Mouse (Mus musculus) small intestine, adult 2 months (tissue): ENCODE measurements around the gene Hoxd10. TPM values are rescaled to one million over a fixed set of nuclear protein-coding genes. Genes with fewer than 3 reads are reported as not detected.

Experiments
- H3K27ac ChIP-seq: fragments of 200-500 bp; 2 replicates; pipeline ENCODE4 v1.5.1; 2012; ENCODE audit warnings: low read depth, low read length, control low read depth, inconsistent platforms; ENCODE audit not compliant: insufficient read depth
- H3K27me3 ChIP-seq: fragments of 200-500 bp; 2 replicates; pipeline ENCODE4 v1.6.1; 2012; ENCODE audit warnings: mild to moderate bottlenecking, moderate library complexity, low read length, inconsistent platforms; ENCODE audit not compliant: control insufficient read depth, insufficient read depth
- H3K36me3 ChIP-seq: fragments of 200-500 bp; 2 replicates; pipeline ENCODE4 v1.6.1; 2012; ENCODE audit warnings: mild to moderate bottlenecking, low read length, control low read depth, inconsistent platforms; ENCODE audit not compliant: control insufficient read depth, insufficient read depth
- H3K4me1 ChIP-seq: fragments of 200-500 bp; 2 replicates; pipeline ENCODE4 v1.6.1; 2012; ENCODE audit warnings: low read length, inconsistent platforms, mixed read lengths; ENCODE audit not compliant: control insufficient read depth, insufficient read depth, insufficient read length
- H3K4me3 ChIP-seq: fragments of 200-500 bp; 2 replicates; pipeline ENCODE4 v1.5.1; 2012; ENCODE audit warnings: low read depth, mild to moderate bottlenecking, control low read depth, inconsistent platforms, low read length, moderate library complexity
- CTCF ChIP-seq: fragments of 200-500 bp; IDR thresholded peaks from 2 replicates; pipeline ENCODE4 v1.5.1; 2012; ENCODE audit warnings: low read depth, mild to moderate bottlenecking, control low read depth, inconsistent platforms, low read length, moderate library complexity, mixed read lengths; ENCODE audit not compliant: insufficient replicate concordance, insufficient read length; ENCODE audit errors: extremely low read depth
- POLR2A ChIP-seq: fragments of 200-500 bp; IDR thresholded peaks from 2 replicates; pipeline ENCODE4 v1.6.1; 2012; ENCODE audit warnings: low read depth, mild to moderate bottlenecking, control low read depth, inconsistent platforms, low read length, moderate library complexity
- WGBS: fragments of 180-500 bp; shearing (Covaris S2); methylation state at CpG from one replicate; pipeline ENCODE4 v1.1.7; 2018; 5-methylcytosine and 5-hydroxymethylcytosine counted together
- polyA plus RNA-seq: library from polyadenylated mRNA; depleted of rRNA; stranded (reverse); fragments of >200 nt; gene quantifications from 2 replicates; pipeline ENCODE4 v1.2.3, GENCODE M21; 2012

Hoxd10 gene
- polyA plus RNA-seq, 1 experiment, result not detected

GRCm38 (mm10) chr2:74709465-74710419 is 18.0 kb downstream of the Hoxd10 start:
- no peak for TF ChIP-seq CTCF
- TF ChIP-seq POLR2A, result no peak
- 25% methylated on average over 5 of the region's 5 CpGs for WGBS
- Histone ChIP-seq H3K27me3 (peaks cover 69% of the 10 kb centered on the region), H3K4me1 (peaks cover 5% of the 10 kb centered on the region), H3K36me3 (no peaks in the 10 kb centered on the region), H3K4me3 (no peak overlapping the region), H3K27ac (no peak overlapping the region)

- WGBS, result 6% methylated on average over 16 of the region's 16 CpGs
- Histone ChIP-seq H3K27me3 (peaks cover 63% of the 10 kb centered on the region), H3K4me3 (peak overlapping the region; percentile 48; the same call in 1 of the 2 replicates), H3K27ac (no peak overlapping the region), H3K4me1 (peaks cover 4% of the 10 kb centered on the region), H3K36me3 (no peaks in the 10 kb centered on the region)
- TF ChIP-seq CTCF, result no peak
Observed at GRCm38 (mm10) chr2:74710929-74711543, 19.3 kb downstream of the Hoxd10 start.

DNA sequence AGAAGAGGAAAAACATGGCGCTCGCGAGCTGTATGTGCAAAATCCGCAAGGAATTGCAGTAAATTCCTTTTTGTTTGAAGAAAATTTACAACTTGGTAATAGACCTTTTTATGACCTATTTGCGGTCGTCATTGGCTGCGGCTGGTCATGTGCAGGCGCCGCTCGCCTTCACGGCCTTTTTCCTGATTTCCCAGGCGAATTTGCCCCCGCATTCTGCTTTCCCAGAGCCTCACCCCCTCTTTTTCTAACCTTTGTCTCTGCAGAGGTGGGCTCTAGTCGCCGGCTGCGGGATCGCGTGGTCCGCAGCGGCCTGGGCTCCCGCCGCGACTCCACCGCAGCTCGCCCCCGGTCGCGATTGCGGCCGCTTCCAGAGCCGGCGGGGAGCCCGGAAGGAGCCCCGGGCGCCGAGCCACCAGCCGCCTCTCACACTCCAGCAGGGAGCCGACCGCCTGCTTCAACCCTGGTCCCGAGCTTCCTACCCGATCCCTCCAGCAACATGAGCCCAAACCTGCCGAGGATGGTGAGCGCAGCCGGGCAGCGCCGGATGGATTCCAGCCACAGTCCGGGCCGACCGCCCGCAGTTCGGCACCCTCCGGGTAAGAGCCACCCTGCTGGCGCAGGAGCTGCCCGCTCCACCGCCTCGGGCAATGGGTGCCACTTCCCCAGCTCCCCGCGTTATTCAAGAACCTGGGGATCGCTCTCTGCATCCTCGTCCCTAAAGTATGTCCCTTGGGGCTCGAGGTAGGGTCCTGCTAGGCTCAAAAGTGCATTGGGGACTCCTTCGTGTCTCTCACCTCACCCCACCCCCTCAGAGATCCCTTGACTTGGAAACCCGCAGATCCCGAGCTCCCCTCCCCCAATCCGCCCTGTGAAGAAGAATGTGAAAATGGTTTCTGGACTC is 20.2 kb downstream of the Hoxd10 start, which contains the start of the genes Hoxd3 and Hoxd4:
Hoxd3 (plus strand) TSS at position 207 of the 901 bp plus-strand sequence.
Hoxd4 (plus strand) TSS at position 209 of the 901 bp plus-strand sequence.
- Histone ChIP-seq H3K36me3 (no peaks in the 10 kb centered on the region), H3K27ac (no peak within 1 kb of the TSS), H3K27me3 (peaks cover 57% of the 10 kb centered on the region), H3K4me3 (peak within 1 kb of the TSS; percentile 66), H3K4me1 (peaks cover 4% of the 10 kb centered on the region)
- WGBS, result 1% methylated on average over 65 of the region's 65 CpGs
- TF ChIP-seq POLR2A (no peak), CTCF (no peak)

DNA sequence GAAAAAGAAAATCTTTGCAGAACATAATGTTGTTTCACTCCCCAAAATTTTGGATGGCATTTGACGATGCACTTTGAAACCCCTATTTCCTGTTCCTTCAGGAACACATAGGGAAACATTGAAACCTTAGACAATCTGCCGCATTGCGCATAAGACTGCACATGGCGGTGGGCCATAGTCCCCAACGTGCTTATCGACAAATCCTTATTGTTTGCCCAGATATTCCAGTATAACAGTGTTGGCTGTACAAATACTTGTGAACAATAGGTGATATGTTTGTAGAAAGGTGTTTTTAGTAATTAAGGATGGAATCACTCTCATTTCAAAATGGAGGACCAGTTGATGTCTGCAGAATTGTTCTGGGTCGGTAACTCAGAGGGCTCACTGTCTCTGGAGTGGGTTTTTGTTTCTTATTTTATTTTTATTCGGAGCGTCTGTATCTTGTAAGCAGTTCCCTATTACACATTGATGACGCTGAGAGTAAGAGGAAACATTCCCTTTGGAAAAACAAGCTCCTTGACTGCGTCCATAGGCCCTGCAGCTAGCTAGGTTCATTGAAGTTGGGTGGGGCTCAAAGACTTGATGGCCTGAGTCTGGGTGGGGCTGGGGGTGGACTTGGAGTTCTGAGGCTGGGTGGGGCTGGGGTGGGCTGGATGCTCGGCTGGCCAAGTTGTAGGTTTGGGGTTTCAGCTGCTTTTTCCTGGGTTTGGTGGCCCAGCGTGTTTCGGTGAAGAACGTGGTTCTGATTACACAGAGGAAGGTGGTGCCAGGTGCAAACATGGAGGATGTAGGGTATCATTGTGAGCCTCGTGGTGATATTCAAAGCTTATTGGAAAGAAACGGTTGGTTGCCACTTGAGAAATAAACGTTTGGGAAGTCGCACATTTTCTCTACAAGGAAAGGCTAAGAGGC is 21.8 kb downstream of the Hoxd10 start:
- H3K36me3 ChIP-seq, result no peaks in the 10 kb centered on the region

GRCm38 (mm10) chr2:74714156-74714789 is 22.5 kb downstream of the Hoxd10 start:
- Histone ChIP-seq H3K27ac (no peak overlapping the region), H3K4me3 (no peak overlapping the region), H3K4me1 (peaks cover 4% of the 10 kb centered on the region), H3K27me3 (peaks cover 45% of the 10 kb centered on the region), H3K36me3 (no peaks in the 10 kb centered on the region)
- no peak for TF ChIP-seq CTCF
- TF ChIP-seq POLR2A, result no peak
- 30% methylated on average over 18 of the region's 18 CpGs for WGBS

More for the DNA sequence above, 21.8 kb downstream of the Hoxd10 start:
- Histone ChIP-seq H3K27me3 (peaks cover 49% of the 10 kb centered on the region), H3K4me3 (no peak overlapping the region), H3K27ac (no peak overlapping the region), H3K4me1 (peaks cover 4% of the 10 kb centered on the region)
- TF ChIP-seq POLR2A, result no peak
- WGBS, result 30% methylated on average over 19 of the region's 19 CpGs

- no peak overlapping the region; the same call in 1 of the 2 replicates for H3K4me3 ChIP-seq
- peaks cover 42% of the 10 kb centered on the region for H3K27me3 ChIP-seq
- H3K4me1 ChIP-seq, result peaks cover 4% of the 10 kb centered on the region
- 7% methylated on average over 14 of the region's 14 CpGs for WGBS
- H3K27ac ChIP-seq, result no peak overlapping the region
- TF ChIP-seq POLR2A (no peak), CTCF (no peak)
- no peaks in the 10 kb centered on the region for H3K36me3 ChIP-seq
Observed at GRCm38 (mm10) chr2:74714881-74715280, 23.2 kb downstream of the Hoxd10 start.
